Mouse (Mus musculus) colon, adult 2 months (tissue): ENCODE results near the gene Zfp760. TPM values are rescaled to one million over a fixed set of nuclear protein-coding genes. Genes with fewer than 3 reads are reported as not detected.

Experiments
- polyA plus RNA-seq: library from polyadenylated mRNA; depleted of rRNA; stranded (reverse); fragments of >200 nt; gene quantifications from 2 replicates; pipeline ENCODE4 v1.2.3, GENCODE M21; 2012; rRNA removed

The Zfp760 gene
- polyA plus RNA-seq = 0.27 and 0.32 TPM in 2 replicates

DNA sequence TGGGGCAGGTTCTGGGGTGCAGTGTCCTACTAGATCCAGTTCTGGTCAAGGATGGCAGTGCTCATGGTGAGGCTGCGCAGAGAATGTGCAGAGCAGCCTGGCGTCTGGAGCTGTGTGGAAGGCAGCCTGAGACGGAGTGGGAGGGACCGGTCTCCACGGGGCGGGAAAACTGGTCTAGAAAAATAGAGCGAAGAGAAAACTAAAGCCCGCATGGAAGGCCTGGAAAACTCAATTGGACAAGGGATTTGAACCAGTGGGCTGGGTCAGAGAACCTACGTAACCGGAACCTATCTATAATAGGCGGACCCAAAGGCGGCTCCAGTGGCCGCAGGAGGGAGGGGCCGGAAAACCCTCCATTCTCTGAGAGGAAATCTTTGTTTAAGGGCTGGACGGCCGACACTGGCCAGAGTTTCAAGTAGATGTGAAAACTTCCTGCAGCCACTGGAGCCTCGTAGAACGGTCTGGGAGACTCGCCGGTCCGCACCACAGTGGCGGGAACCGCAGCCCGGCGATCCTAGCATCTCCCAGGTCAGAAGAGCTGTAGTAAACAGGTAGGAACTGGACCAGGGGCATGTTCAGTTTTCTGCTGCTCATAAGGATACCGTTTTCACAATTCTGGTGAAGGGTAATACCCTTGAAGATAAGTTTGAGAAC lies at the start of gene Zfp760:
Zfp760 (plus strand) TSS at position 399 of the 654 bp plus-strand sequence.

DNA sequence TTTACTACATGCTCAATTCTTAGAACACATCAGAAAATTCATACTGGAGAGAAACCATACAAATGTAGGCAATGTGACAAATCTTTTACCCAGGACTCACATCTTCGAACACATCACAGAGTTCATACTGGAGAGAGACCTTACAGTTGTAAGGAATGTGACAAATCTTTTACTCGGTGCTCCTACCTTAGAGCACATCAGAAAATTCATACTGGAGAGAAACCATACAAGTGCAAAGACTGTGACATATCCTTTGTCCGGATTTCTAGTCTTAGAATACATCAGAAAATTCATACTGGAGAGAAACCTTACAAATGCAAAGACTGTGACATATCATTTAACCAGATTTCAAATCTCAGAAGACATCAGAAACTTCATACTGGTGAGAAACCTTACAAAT lies 16.0 kb upstream of the Zfp760 start, which contains the start of gene Gm10226:
Gm10226 (plus strand) TSS at position 301 of the 400 bp plus-strand sequence.

GRCm38 (mm10) chr17:21730495-21730894 lies 23.0 kb downstream of the Zfp760 start, which contains the start of gene Zfp229:
Gene Zfp229, plus strand, starts transcription at chr17:21730795.

Other genes with a start within 250 kb of the Zfp760 start
- gene Zfp53, start 218.7 kb upstream of the Zfp760 start, polyA plus RNA-seq = 2.3 and 3.3 TPM in 2 replicates
- gene Zfp52, start 172.2 kb upstream of the Zfp760 start, polyA plus RNA-seq = 0.15 and 0.22 TPM in 2 replicates
- gene Zfp948, start 140.7 kb upstream of the Zfp760 start, polyA plus RNA-seq = 0.88 and 1.2 TPM in 2 replicates
- 0.30 and 0.36 TPM in 2 replicates for gene Zfp983, start 57.1 kb upstream of the Zfp760 start, polyA plus RNA-seq
- gene Gm10226, start 15.9 kb upstream of the Zfp760 start, polyA plus RNA-seq = not detected in 2 replicates
- 1.2 and 1.3 TPM in 2 replicates for gene Zfp229, start 23.1 kb downstream of the Zfp760 start, polyA plus RNA-seq
- gene Zfp820, start 138.0 kb downstream of the Zfp760 start, polyA plus RNA-seq = 0.07 and 0.13 TPM in 2 replicates
- 0.80 and 0.84 TPM in 2 replicates for gene Zfp995, start 202.2 kb downstream of the Zfp760 start, polyA plus RNA-seq